Mouse (Mus musculus) embryo, embryonic 11.5 days (tissue): ENCODE measurements around the gene Frmd4b.
"Not testable (repeated sequence)": the region's sequence is repeated elsewhere in the genome, so short reads cannot be mapped to it uniquely, and the experiment has no call there.

Experiments used
- DNase-seq: peaks from one replicate; pipeline ENCODE4 v3.0.0-alpha.2; 2012; ENCODE audit warnings: low read depth, low spot score

Frmd4b gene

GRCm38 (mm10) chr6:97419771-97420446 is 197.4 kb downstream of the Frmd4b start:
- DNase-seq: peak; percentile 63

- DNase-seq: no peak
Measured at GRCm38 (mm10) chr6:97416972-97417554, 200.3 kb downstream of the Frmd4b start.

- DNase-seq: not testable (repeated sequence)
Measured at GRCm38 (mm10) chr6:97415578-97415977, 201.8 kb downstream of the Frmd4b start.

- DNase-seq: no peak
Measured at GRCm38 (mm10) chr6:97413453-97413852, 203.9 kb downstream of the Frmd4b start.

GRCm38 (mm10) chr6:97412403-97412802 is 204.9 kb downstream of the Frmd4b start:
- DNase-seq: no peak

- no peak for DNase-seq
Measured at GRCm38 (mm10) chr6:97411327-97411726, 206.0 kb downstream of the Frmd4b start.

GRCm38 (mm10) chr6:97409467-97410239 is 207.7 kb downstream of the Frmd4b start:
- DNase-seq: no peak

GRCm38 (mm10) chr6:97407914-97408313 is 209.4 kb downstream of the Frmd4b start:
- no peak for DNase-seq

- no peak for DNase-seq
Measured at GRCm38 (mm10) chr6:97407425-97407824, 209.9 kb downstream of the Frmd4b start.

- no peak for DNase-seq
Measured at GRCm38 (mm10) chr6:97405311-97405710, 212.0 kb downstream of the Frmd4b start.

GRCm38 (mm10) chr6:97402822-97403472 is 214.4 kb downstream of the Frmd4b start:
- no peak for DNase-seq

GRCm38 (mm10) chr6:97400446-97400845 is 216.9 kb downstream of the Frmd4b start:
- DNase-seq: no peak

GRCm38 (mm10) chr6:97397935-97398334 is 219.4 kb downstream of the Frmd4b start:
- no peak for DNase-seq

GRCm38 (mm10) chr6:97396957-97397354 is 220.4 kb downstream of the Frmd4b start:
- no peak for DNase-seq

- DNase-seq: no peak
Measured at GRCm38 (mm10) chr6:97396351-97396956, 220.9 kb downstream of the Frmd4b start.

- no peak for DNase-seq
Measured at GRCm38 (mm10) chr6:97395477-97396350, 221.6 kb downstream of the Frmd4b start.

- no peak for DNase-seq
Measured at GRCm38 (mm10) chr6:97394473-97395075, 222.8 kb downstream of the Frmd4b start.

GRCm38 (mm10) chr6:97392912-97393311 is 224.4 kb downstream of the Frmd4b start:
- no peak for DNase-seq

GRCm38 (mm10) chr6:97387388-97387787 is 230.0 kb downstream of the Frmd4b start:
- no peak for DNase-seq

- DNase-seq: no peak
Measured at GRCm38 (mm10) chr6:97384918-97385317, 232.4 kb downstream of the Frmd4b start.
